Mouse (Mus musculus) limb, embryonic 14.5 days (tissue): ENCODE results near the gene Cers3. TPM values are rescaled to one million over a fixed set of nuclear protein-coding genes. Genes with fewer than 3 reads are reported as not detected.

Source experiments
- ATAC-seq: fragments of 200-750 bp; cut with Nextera tagmentation; 2 replicates; pipeline ENCODE4 v1.8.0; 2017; ENCODE audit warnings: low read depth, moderate number of reproducible peaks, moderate TSS enrichment; ENCODE audit not compliant: low FRiP score
- DNase-seq: peaks from one replicate; pipeline ENCODE4 v3.0.0-alpha.2; 2015; ENCODE audit warnings: low spot score
- H3K27ac ChIP-seq: fragments of 300-500 bp; sonication (generic); replicated peaks from 2 replicates; pipeline ENCODE4 v1.5.1; 2014; ENCODE audit warnings: low read depth, mild to moderate bottlenecking, low read length, moderate library complexity, mixed read lengths
- H3K27me3 ChIP-seq: fragments of 300-500 bp; sonication (generic); 2 replicates; pipeline ENCODE4 v1.6.1; 2014; ENCODE audit warnings: low read length, mixed read lengths; ENCODE audit not compliant: control insufficient read depth, insufficient read depth
- H3K36me3 ChIP-seq: fragments of 300-500 bp; sonication (generic); 2 replicates; pipeline ENCODE4 v1.6.1; 2014; ENCODE audit warnings: mild to moderate bottlenecking, low read length, moderate library complexity, mixed read lengths; ENCODE audit not compliant: control insufficient read depth, insufficient read depth
- H3K4me1 ChIP-seq: fragments of 300-500 bp; sonication (generic); 2 replicates; pipeline ENCODE4 v1.6.1; 2014; ENCODE audit warnings: antibody characterized with exemption, low read length, mixed read lengths; ENCODE audit not compliant: control insufficient read depth, insufficient read depth
- H3K4me2 ChIP-seq: fragments of 300-500 bp; sonication (generic); replicated peaks from 2 replicates; pipeline ENCODE4 v1.6.1; 2014; ENCODE audit warnings: low read depth, mild to moderate bottlenecking, low read length, moderate library complexity; ENCODE audit not compliant: severe bottlenecking
- H3K4me3 ChIP-seq: fragments of 300-500 bp; sonication (generic); replicated peaks from 2 replicates; pipeline ENCODE4 v1.5.1; 2014; ENCODE audit warnings: low read length
- H3K9ac ChIP-seq: fragments of 300-500 bp; sonication (generic); 2 replicates; pipeline ENCODE4 v1.6.1; 2014; ENCODE audit warnings: mild to moderate bottlenecking, low read depth, low read length, moderate library complexity; ENCODE audit not compliant: severe bottlenecking
- H3K9me3 ChIP-seq: fragments of 300-500 bp; sonication (generic); 2 replicates; pipeline ENCODE4 v1.6.1; 2016; ENCODE audit warnings: low read length; ENCODE audit not compliant: control insufficient read depth
- POLR2A ChIP-seq: fragments of 200-500 bp; IDR thresholded peaks from 2 replicates; pipeline ENCODE4 v1.8.0; 2012; ENCODE audit warnings: inconsistent platforms, mild to moderate bottlenecking, moderate library complexity, borderline replicate concordance; ENCODE audit not compliant: insufficient read depth, insufficient read length; ENCODE audit errors: extremely low read depth
- whole genome bisulfite sequencing: fragments of 180-500 bp; shearing (Covaris S2); extraction: QIAGEN DNeasy Blood & Tissue Kit; methylation state at CpG from one replicate; pipeline ENCODE4 v1.1.7; 2014; 5-methylcytosine and 5-hydroxymethylcytosine counted together
- polyA plus RNA-seq, 2 experiments: library from polyadenylated mRNA; depleted of rRNA in 1 of 2; stranded (reverse) in 1 of 2; unstranded in 1 of 2; fragments of >200 nt; fragmentation: Nextera tagmentation in 1 of 2; extraction: Ambion mirVana in 1 of 2; gene quantifications; 2 replicates each; pipeline versions ENCODE4 v1.2.1 to v1.2.3; 2012 to 2014

The Cers3 gene
- polyA plus RNA-seq, 2 experiments, result 4.4 to 12.0 TPM

DNA sequence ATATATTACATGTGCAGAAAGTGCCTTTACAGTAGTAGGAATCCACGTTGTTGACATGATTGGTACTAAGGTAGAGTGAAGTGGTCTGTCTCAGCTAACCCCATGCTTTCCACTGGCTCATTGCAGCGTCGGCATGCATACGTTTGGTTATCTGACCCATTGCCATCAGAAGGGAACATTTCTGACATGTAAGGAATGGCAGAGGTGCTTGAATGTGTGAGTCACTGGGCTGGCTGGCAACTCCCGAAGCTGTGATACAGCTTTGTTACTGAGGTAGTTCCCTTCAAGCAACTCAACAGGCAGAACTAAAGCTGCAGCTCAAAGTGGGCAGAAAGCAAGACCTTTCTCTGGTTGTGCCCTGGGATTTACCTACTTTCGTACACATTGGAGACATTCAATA lies 8.3 kb upstream of the Cers3 start:
- Histone ChIP-seq H3K4me2 (no peak overlapping the region), H3K27ac (no peak overlapping the region), H3K27me3 (no peaks in the 10 kb centered on the region), H3K4me1 (no peaks in the 10 kb centered on the region), H3K9me3 (no peaks in the 10 kb centered on the region), H3K4me3 (no peak overlapping the region), H3K36me3 (no peaks in the 10 kb centered on the region), H3K9ac (no peak overlapping the region)
- no peak for ATAC-seq
- no peak for TF ChIP-seq POLR2A
- 88% methylated on average over 6 of the region's 6 CpGs for WGBS
- no peak for DNase-seq

DNA sequence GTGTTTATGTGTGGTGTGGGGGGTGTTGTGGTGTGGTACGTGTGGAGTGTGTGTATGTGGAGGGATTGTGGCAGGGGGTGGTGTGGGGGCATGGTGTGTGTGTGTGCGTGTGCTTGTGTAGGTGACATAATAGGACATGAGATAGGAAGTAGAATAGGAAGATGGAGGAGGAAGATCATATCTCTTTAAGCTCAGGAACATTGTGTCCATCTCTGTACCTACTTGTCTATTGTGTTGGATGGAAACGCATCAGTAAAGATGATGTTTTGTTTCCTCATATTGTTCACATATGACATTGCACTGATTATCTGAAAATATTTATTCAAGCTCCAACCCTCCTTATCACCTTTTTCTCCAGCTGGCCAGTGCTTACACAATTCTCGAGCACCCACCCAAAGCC lies 5.9 kb upstream of the Cers3 start:
- 92% methylated on average over 4 of the region's 4 CpGs for WGBS
- Histone ChIP-seq H3K27me3 (no peaks in the 10 kb centered on the region), H3K9ac (no peak overlapping the region), H3K4me1 (no peaks in the 10 kb centered on the region), H3K36me3 (no peaks in the 10 kb centered on the region), H3K4me3 (no peak overlapping the region), H3K27ac (no peak overlapping the region), H3K4me2 (no peak overlapping the region), H3K9me3 (no peaks in the 10 kb centered on the region)
- ATAC-seq (no peak), DNase-seq (no peak)
- TF ChIP-seq POLR2A, result no peak

DNA sequence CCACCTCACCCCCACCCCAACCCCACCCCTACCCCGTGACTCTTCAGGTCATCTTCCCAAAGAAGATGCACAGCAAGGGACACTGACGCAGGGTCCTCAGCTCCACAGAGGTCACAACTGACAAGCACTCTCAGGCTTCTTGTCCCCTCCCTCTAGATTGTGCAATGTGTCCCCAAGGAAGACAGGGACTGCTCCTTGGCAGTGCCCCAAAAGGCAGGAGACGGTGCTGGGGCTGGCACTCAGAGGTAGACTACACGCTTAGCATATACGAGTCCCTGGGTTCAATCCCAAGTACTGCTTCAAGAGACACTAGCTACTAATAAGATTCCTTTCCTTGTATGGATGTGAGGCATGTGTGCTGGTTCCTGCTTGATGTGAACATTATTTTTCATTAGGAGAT lies 2.3 kb upstream of the Cers3 start:
- 83% methylated on average over 5 of the region's 5 CpGs for WGBS

DNA sequence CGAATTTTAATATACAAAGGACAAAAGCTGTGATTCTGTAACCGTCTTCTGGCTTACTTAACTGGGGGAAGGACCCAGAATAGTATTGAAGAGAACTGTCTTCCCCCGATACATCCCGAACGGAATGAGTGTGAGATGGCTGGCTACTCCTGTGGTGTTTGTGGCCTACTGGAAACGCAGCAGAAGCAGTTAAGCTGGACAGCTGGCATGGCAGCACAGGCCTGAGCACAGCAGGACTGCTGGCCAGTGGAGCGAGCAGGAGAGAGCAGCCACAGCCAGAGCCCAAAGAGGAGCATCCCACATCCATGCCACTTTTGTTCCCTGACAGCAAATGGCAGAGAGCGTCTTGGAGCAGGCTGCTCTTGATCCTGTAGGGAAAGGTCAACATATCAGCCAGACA lies 1.9 kb upstream of the Cers3 start:
- TF ChIP-seq POLR2A, result no peak
- Histone ChIP-seq H3K4me2 (no peak overlapping the region), H3K27me3 (no peaks in the 10 kb centered on the region), H3K4me3 (no peak overlapping the region), H3K4me1 (no peaks in the 10 kb centered on the region), H3K9me3 (no peaks in the 10 kb centered on the region), H3K27ac (no peak overlapping the region), H3K36me3 (no peaks in the 10 kb centered on the region), H3K9ac (no peak overlapping the region)
- WGBS, result 73% methylated on average over 8 of the region's 8 CpGs
- DNase-seq (no peak), ATAC-seq (no peak)

More for the DNA sequence above, 2.3 kb upstream of the Cers3 start:
- TF ChIP-seq POLR2A, result no peak
- no peak for DNase-seq
- Histone ChIP-seq H3K9ac (no peak overlapping the region), H3K4me2 (no peak overlapping the region), H3K4me1 (no peaks in the 10 kb centered on the region), H3K4me3 (no peak overlapping the region), H3K27ac (no peak overlapping the region), H3K9me3 (no peaks in the 10 kb centered on the region), H3K36me3 (no peaks in the 10 kb centered on the region), H3K27me3 (no peaks in the 10 kb centered on the region)
- no peak for ATAC-seq

DNA sequence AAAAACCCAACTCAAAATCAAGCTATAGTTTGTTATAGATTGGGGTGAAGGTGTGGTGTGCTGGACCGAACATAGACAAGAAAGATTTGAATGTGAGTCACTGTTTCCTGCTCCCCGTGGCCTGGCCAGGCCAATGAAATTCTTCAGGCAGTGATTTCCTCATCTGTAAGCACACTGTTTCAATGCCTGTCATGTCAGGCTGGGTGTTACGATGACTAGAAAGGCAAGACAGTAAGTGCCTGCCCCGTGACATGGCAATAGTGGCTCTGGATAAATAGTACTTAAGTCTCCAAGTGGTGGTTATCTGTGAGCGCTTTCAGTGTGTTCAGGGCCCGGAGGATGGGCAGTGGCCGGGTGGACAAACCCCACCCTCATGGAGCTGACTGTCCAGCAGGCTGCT lies 3.7 kb downstream of the Cers3 start:
- 77% methylated on average over 7 of the region's 7 CpGs for WGBS
- no peak overlapping the region for H3K9ac ChIP-seq
- no peak for ATAC-seq
- no peak overlapping the region for H3K27ac ChIP-seq
- no peak for TF ChIP-seq POLR2A
- no peaks in the 10 kb centered on the region for H3K36me3 ChIP-seq
- no peak overlapping the region for H3K4me3 ChIP-seq
- DNase-seq, result no peak
- H3K4me2 ChIP-seq, result no peak overlapping the region
- H3K27me3 ChIP-seq, result no peaks in the 10 kb centered on the region
- H3K4me1 ChIP-seq, result 0 out of 2 replicates have a peak, but pooled peaks cover 3% of the 10 kb centered on the region
- H3K9me3 ChIP-seq, result no peaks in the 10 kb centered on the region

DNA sequence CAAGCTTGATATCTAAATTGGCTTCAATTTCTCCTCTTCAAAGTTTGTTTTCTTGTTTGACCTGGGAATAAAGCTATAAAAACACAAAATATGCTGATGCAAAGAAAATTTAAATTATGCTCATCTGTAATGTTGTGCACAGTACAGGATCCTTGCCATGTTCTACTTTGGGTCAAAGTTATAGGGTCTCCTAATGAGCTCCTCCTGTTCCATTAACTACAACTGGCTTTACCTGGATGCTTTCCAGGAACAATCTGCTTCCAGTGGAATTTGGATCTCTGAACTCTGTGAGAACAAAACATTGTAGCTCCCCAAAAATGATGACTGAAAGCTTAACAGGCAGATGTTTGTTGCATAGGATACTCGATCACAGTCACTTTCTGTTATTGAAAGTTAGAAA lies 6.7 kb downstream of the Cers3 start:
- Histone ChIP-seq H3K9me3 (no peaks in the 10 kb centered on the region), H3K36me3 (no peaks in the 10 kb centered on the region), H3K9ac (no peak overlapping the region), H3K4me1 (0 out of 2 replicates have a peak, but pooled peaks cover 3% of the 10 kb centered on the region), H3K27ac (no peak overlapping the region), H3K4me2 (no peak overlapping the region), H3K27me3 (no peaks in the 10 kb centered on the region), H3K4me3 (no peak overlapping the region)
- WGBS, result 50% methylated on average over 1 of the region's 1 CpGs
- DNase-seq (peak; percentile 81), ATAC-seq (peak; percentile 72; the same call in 1 of the 2 replicates)
- no peak for TF ChIP-seq POLR2A
